Mouse (Mus musculus) cortical plate, adult 2 months (tissue): Measurements from ENCODE around the gene Spon1.

Source experiments
- CTCF ChIP-seq: fragments of 200-500 bp; IDR thresholded peaks from 2 replicates; pipeline ENCODE4 v1.5.1; 2011; ENCODE audit warnings: mild to moderate bottlenecking, control low read depth, low read length; ENCODE audit not compliant: insufficient read depth; ENCODE audit errors: extremely low read depth
- POLR2A ChIP-seq: fragments of 200-500 bp; IDR thresholded peaks from 2 replicates; pipeline ENCODE4 v1.6.1; 2011; ENCODE audit warnings: mild to moderate bottlenecking, low read length, control low read depth; ENCODE audit not compliant: insufficient read depth; ENCODE audit errors: extremely low read depth

DNA sequence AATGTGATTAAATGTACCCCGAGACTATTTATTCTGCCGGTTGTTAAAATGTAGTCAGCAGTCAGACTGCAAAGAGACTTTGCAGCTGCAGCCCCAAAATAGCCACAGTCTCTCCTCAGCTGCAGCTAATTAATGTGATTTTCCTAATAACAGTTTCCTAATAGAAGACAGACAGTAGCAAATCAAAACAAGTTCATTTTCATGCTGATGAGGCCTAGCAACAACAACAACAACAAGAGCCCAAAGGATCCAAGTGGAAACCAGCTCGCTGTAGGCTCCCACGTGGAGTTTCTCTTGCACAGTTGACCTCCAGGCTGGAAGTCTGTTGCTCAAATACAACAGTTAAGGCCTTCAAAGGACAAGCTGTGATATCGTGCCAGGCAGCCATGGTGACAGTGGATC lies 93.7 kb downstream of the Spon1 start:
- no peak for TF ChIP-seq POLR2A
- TF ChIP-seq CTCF = no peak
